Mouse (Mus musculus) brain, embryonic 18.5 days (tissue): ENCODE results near the gene Mnx1.

Experiments used
- DNase-seq: peaks from one replicate; pipeline ENCODE4 v3.0.0-alpha.2; 2012; ENCODE audit warnings: low read depth, low spot score

Mnx1 gene

DNA sequence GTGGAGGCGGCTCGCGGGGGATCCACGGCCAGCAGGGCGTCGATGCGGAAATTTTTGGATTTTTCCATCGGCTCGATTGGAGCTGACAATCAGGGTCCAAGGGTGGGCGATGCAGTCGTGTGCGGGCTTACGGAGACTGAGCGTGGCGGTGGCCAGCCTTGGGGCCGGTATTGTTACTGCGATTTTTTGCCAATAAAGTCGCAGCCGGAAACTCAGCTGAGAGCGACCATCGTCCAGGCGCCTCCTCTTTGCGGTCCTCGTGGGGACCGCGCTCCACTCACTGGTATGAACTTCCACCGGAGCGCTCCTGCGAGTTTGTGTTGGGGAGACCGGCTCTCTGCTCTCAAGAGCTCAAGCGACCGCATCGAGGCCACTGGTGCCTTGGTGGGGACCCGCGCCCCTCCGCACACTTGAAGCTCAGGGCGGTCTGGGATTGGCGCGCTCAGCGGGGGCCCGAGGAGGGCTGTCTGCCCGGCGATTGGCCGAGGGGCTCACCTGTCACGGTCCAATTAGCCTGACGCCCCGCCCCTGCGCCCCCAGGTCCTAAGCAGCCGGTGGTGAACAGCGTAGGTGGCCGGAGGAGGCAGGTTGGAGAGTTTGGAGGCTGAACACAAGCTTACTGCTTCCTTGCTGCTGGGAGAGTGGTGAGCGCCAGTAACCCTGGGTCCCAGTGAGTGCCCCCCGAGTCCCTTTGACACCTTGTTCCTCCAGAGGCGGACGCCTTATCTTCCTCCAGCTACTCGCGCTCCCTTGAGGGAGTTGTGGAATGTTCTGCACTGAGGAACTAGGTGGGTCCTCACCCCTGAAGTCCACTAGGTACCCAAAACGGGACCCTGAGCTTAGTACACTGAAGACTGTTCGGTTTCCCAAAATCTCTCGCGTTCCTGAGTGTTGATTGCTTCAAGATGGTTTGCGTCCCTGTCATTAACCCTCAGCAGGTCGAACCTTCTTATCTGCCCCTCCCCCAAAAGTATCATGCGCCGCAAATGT is at the start of gene Mnx1:
Gene Mnx1, minus strand, starts transcription at position 263 of the 990 bp plus-strand sequence.
- DNase-seq = no peak

DNA sequence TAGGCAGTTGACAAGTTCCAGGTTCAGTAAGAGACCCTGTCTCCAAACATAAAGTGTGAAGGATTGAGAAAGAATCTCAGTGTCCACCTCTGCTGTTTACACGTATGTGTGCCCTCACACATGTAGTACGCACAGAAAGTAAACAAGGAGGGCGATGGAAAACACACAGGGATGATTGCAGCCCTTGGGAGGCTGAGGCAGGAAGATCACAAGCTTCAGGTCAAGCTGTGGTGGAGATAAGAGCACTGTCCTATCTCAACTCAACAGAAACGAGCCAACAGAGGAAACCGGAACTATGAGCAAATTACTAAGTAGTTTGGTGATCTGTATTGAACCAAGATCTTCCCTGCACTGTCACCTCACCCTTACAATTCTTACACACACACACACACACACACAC is 38.2 kb upstream of the Mnx1 start:
- no peak for DNase-seq

DNA sequence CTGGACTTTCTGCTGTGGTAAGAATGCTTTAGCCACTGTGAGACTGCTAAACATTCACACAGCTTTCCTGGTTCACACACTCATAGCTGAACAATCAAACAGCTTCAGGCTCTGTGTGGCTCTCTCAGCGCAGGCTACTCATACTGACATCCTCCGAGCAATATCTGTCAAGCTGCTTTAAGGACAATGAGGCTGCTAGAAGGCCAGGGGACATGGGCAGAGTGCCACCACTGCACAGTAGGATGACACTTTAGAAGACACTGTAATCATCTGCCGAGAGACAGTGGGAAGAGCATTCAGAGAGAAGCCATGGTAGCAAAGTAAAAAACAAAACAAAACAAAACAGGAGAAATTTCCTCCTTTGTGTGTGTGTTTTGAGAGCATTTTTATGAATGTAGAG is 37.6 kb upstream of the Mnx1 start:
- DNase-seq = no peak

DNA sequence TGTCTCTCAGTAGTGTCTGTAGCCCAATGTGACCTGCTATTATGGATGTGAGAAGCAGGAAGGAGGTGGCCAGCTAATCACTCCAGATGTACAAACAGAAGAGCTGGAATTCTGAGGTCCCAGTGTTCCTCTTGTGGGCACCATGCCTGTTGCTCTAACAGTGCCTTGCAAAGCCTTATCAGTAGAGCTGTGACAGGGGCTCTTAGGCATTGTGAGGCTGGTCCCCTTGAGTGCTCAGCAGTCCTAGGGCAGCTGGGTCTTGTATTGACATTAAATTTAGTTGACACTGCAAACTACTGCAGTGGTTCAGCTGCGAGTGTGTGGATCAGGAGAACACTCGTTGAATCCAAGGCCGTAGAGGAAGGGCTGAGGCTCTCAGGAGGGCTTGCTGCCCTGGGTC is 28.7 kb upstream of the Mnx1 start:
- no peak for DNase-seq

DNA sequence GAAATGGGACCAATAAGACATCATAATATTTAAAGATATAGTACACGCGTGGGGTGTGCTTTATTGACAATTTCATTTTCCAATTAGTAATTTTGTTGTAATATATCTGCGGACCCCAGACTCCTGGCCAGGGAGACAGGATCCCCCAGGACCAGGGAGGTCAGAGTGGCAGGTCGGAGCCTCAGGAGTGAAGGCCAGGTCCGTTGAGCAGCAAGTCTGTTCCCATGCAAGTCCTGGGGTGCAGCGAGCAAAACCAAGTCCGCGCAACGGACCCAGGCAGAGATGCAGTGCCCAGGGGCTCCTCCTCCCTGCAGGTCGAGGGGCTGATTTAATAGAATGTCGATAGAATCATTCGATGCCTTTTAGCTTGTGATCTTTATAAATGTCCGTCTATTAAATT is 9.1 kb upstream of the Mnx1 start:
- DNase-seq = no peak

DNA sequence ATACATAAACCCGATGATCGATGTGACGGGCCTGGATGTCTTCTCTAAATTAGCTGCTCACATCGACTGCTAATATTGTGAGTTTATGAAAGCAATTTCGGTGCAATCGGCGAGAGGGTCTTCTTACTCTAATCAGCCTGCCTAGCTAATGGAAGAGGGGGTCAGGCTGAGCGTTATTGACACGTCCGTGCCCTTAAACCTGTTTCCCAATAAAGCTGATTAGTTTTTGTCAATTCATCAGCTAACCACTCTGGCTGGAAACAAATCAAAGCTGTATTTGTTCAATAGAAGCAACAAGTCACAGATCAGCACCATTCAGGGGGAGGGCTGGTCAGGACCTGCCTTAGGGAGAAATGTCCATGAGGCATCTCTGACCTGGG is 7.7 kb upstream of the Mnx1 start:
- no peak for DNase-seq

DNA sequence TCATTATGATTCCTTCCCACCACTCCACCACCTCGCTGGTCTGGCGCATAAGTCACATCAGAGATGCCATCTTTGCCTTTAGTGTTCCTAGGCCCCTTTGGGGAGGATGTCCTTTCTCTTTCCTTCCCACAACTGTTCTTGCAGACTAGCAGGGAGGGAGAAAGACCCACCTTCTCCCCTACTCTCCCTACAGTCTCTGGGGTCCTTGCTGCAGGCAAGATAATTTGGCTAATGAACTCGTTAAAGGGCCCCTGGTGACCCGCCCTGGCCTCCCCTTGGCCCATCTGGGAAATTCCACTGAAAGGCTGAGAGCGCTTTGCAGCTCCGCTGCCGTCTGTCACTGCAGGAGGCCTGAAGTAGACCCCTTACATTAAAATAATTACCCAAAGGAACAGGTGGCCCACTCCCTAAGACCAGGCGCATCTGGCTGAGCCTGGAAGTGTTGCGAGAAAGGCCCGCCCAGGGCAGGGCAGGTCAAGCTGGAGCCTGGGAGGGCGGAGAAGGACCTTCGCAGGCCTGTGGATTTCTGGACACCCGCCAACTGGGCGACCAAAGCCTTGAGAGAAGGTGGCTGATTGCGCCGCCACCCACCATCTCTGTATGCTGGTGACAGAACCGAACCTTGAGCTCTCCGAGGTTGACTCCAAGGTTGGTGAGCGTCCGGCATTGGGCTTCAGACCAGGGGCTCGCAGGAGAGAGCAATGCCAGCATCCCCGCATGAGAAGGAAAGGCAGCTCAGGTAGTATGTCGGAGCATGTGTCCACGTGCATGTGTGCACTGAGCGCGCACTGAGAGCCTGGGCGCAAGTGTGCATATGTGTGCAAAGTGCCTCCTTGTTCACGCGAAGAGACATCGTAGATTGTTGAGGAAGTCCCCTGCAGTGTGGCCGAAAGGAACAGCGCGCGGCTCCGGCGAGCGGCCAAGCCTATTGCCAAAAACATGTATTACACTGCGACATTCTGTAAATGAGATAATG is 7.0 kb upstream of the Mnx1 start:
- DNase-seq = no peak

DNA sequence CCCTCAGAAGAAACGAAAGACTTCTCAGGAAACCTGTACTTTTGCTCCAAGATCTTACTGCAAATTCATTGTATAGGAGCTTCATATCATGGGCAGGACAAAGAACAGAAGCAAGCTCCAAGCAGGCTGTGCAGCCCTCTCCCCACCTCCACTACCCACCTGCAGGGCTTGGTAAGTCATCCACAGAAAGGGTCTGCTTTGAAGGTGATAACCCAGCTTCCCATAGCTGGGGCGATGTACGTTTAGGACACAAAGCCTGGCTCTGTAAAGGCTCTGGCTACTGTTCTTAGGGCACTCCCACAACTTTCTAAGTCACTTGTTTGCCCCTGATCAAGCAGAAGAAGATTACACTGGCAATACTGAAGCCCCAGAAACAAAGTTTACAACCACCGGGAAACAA is 5.5 kb upstream of the Mnx1 start:
- DNase-seq = no peak

DNA sequence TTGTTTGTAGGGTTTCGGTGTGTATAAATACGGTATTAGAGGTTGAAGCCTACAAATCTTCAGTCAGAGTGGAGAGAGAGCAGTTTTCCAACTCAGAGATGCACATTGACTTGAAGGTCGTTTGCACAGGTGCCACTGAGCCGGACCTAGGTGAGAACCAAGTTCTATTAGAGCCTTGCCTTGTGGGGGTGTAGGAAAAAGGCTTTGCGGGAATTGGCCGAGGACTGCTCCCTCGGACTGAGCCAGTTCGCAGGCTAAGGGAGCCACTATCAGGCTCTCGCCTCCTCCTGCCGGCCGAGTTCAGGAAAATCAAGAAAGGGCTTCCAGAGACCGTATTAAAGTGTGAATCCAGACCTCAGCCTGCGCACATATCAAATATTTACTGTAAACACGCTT is 926 bp upstream of the Mnx1 start:
- no peak for DNase-seq

DNA sequence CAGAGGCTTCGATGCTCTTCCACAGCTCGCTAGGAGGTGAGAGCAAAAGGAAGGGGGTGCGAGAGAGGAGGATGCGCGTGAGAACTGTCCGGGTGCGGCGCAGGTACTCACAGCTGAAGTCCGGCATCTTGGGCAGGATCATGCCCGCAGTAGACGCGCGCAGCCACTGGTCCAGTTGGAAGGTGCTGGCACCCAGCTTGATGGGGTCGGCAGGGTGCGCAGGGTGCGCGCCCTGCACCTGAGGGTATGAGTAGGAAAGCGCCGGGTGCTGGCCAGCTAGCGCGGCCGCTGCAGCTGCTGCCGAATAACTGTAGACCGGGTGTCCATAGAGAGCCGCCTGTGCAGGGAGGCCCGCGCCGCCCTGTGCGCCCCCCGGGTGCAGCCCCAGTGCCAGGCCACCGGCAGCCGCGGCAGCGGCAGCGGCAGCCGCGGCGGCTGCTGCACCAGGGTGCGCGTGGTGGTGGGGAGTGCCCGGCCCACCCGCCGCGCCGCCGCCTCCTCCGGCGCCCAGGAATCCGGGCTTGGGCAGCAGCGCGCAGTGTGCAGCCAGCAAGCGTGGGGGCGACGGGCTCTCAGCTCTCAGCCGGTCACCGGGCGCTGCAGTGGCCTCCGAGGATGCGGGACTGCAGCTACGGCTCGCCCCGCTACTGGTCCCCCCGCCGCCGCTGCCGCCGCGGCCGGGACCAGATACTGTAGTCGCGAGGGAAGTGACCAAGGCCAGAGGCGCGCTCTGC is 629 bp downstream of the Mnx1 start:
- no peak for DNase-seq

DNA sequence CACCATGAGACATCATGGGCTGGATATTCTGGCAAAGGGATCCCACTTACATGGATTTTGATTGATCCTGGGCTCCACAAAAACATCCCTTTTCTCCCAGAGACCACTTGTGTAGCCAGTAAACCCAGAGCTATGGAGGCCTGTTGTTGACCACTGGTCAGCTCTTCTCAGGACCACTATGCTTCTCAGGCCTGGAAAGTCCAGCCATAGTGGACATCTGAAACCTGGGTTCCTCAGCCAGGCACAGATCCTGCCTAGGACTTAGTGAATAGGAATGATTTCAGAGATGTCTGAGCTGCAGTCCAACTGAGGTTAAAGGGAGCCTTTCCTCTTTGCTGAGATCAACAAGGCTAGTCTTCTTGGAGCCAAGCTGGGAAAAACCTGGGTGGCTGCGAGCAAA is 2.2 kb downstream of the Mnx1 start:
- DNase-seq = no peak

DNA sequence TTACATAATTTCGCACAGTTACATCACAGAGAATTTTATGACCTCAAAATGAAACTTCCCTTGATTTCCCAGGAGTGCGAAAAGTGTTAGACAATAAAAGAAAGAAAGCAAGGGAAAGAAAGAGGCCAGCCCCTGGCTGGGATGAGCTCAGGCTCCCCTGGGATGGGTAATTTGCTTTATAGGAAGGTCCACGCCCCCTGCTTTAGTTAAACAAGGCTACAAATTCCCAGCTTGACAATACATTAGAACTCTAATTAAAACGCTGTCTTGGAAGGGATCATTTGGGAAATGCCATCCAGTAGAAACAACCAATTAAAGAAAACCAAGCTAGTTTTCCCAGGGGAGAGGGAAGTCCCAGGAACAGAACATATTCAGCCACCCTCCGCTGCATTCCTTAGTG is 2.7 kb downstream of the Mnx1 start:
- no peak for DNase-seq

DNA sequence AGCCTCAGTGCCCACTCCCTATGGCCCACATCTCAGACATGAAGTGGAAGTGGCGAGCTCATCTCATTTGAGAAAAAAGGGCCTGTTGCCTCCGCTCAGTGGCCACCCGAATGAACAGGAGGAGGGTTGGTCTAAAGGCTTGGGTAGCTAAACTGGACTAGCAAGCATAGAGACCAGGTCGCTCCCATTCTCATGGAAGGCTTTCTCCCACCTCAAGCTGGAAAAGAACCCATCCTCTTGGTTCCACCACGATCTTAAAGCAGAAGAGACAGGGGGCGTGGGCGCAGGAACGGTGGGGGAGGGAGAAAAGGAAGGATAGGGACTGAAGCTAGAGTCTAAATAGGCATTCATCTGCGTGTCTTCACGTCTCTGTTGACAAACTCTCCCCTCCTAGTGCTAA is 3.2 kb downstream of the Mnx1 start:
- no peak for DNase-seq

DNA sequence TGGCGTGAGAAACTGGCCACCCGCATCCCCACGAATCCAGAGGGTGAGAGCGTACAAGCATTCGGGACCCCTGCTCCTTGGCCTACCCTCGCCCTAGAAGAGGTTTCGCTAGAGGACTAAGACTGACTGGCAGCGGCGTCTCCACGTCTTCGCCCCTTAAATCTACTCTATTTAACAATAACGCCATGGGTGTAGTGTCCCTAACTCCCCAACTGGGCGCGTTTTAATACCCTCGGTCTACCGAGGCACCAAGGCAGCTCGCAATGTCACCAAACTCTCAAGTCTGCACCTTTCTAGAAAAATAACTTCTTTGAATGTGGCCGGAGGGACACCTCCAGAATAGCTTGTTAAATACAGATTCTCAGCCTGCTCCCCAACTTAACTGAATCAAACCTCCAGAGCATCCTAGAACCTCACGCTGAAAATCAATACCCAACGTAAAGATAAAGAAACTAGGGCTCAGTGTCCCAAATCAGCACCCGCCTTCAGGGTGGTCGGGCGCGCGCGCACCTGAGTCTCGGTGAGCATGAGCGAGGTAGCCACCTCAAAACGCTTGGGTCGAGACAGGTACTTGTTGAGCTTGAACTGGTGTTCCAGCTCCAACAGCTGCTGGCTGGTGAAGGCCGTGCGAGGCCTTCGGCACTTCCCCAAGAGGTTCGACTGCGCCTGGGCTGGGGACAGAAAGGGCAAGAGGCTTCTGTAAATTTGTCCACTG is 3.9 kb downstream of the Mnx1 start:
- no peak for DNase-seq

DNA sequence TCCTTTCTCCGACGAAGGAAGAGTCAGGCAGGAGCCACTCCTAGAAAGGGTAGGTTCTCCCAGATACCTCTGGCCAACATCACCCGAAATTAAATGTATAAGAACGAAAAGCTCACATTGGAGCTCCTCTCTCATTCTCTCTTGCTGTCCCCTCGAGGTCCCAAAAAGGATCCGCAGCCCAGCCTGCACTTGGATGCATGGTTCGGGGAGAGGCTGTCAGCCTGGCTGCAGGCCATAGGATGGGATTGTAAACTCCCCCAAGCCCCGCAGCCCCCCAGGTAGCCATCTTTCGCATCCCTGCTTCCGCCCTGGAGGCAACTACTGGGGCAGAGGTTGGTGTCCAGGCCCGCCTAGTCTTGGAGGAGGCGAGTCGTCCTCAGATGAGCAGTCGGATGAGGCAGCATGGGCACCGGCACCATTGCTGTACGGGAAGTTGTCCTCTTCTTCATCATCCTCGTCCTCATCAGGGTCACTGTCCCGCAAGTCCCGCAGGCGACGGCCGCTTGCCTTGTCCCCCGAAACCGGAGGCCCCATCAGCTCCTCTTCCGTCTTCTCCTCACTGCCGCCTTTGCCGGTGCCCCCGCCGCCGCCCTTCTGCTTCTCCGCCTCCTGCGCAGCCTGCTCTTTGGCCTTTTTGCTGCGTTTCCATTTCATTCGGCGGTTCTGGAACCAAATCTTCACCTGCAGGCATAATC is 4.6 kb downstream of the Mnx1 start:
- DNase-seq = no peak

DNA sequence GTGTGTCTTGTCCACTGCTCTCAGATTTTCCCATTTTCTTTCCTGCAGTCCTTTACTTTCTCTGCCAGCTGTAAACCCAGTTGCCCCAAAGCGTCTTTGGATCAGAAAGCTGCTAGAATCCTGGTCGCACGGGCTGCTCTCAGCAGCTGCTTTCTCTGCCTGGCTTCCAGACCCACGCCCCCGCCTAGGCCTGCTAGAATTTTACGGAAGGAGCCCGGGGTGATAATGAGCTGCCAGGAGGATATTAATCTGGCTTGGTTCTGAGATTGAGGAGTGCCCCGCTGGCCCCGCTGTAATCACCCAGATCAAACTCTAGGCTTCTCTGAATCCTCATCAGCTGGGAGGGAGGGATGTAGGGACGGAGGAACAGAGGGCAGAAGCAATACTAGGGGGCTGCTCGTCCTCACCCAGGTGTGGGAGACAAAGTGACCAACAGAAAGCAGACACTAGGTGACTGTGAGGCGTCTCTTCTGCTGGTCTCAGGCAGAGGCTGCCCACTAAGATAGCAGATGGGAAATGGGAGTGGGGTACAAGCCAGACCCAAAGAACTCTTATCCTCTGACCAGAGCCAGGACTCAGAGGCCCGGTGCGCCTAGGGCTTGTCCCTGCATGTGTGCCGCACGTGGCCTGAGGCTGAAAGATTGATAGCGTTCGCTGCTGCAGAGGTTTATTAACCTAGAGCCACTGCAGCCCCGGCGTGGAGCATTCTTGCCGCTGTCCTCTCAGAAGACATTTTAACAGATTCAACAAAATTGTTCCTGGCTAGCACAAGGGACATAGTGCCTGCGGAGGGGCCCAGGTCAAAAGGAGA is 6.2 kb downstream of the Mnx1 start:
- DNase-seq = no peak

DNA sequence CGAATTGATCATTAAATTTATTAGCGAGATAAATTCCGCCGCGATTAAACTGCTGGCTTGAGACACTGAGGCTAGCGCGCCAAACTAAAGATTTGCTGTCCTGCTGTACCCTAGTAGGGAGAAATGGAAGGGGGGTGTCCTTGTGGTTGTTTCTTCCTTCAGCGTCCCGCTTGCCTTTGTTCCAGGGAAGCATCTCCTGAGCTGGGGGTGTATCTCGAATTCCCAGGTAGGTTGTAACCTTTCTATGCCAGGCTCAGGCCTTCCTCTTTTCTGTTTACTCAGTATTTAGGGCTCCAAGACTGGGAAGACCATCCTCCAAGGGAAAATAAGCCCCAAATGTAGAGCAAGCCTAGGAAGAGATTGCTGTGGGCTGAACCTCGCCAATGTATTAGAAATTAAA is 6.9 kb downstream of the Mnx1 start:
- no peak for DNase-seq

DNA sequence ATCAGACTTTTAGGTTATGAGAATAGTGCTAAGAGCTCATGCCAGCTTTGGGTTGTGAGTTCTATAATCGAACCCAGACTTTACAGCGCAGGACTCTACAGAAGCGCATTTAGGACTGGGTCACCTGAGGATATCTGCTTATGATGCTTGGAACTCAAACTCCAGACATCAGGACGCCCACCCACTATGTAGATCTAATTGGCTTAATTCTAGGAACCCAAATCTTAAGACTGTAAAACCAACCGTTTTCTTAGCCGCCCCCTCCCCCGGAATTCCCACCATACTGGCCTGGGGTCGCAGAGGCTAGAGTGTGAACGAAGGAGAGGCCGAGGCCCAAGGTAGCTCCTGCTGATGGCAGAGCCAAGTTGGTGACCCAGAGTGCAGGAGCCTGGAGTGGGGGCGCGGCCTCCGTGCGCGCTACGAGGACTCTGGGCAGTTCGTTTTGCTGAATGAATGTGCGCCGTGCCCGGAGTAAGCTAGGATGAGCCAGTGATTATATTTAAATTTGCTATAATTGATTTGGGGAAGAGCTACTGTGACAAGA is 7.3 kb downstream of the Mnx1 start:
- no peak for DNase-seq

DNA sequence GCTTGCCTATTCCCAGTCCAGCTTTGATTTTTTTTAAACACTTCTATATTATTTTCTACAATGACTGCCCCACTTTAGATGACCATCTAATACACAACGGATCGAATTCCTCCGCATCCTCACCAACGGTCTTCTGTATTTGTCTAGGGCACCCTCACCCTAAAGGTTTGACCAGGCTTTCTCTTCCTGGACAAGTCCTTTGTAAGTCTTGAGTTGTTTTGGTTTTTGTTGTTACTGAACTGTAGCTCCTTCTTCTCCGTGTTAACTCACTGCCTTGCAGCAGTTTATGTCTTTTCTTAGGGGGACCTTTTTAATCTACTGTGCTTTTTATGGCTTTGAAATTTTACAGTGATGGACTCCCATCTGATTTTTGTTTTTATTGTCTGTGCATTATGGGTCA is 8.0 kb downstream of the Mnx1 start:
- no peak for DNase-seq
